Mouse (Mus musculus) gastrocnemius, postnatal 4 days (tissue): Measurements from ENCODE around the gene Ranbp3. TPM values are rescaled to one million over a fixed set of nuclear protein-coding genes. Genes with fewer than 3 reads are reported as not detected.
A peak's percentile ranks its signal among the peaks of the same experiment; 100 is the strongest.

Experiments
- DNase-seq, 2 experiments: peaks; one replicate each; pipeline ENCODE4 v3.0.0; 2021 to 2022; ENCODE audit warnings: low spot score in 2 of 2, mixed read lengths in 2 of 2
- total RNA-seq, 2 experiments: library from RNA; stranded (reverse); gene quantifications; 2 replicates each; pipeline ENCODE4 v1.2.3; 2021

Gene Ranbp3
- total RNA-seq, 2 experiments from 2014 or later, result 58.6 to 59.4 TPM

GRCm38 (mm10) chr17:56669766-56670165, 3.3 kb upstream of the Ranbp3 start:
- no peak for DNase-seq

- DNase-seq, result peak in 1 of 2 experiments; percentile 47
Observed at GRCm38 (mm10) chr17:56673647-56674416, 738 bp downstream of the Ranbp3 start.

DNA sequence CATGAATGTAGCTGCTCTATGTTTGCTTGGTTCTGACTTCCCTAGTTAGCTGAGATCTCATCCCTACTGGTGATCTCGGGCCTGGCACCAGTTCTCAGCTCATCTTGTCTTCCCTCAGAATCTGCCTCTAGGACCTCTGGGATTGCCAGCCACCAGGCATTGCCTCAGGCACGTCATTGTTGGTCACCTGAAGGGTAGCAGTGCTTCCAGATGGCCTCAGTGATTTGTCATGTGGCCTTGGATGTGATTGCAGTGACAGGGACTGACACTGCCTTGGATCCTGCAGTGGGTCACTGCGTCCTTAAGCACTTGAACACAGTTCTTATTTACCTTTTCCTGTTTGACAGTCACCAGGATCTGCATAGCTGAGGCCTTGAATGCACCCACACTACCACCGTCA, 8.7 kb downstream of the Ranbp3 start:
- DNase-seq, result no peak

GRCm38 (mm10) chr17:56682880-56683279, 9.8 kb downstream of the Ranbp3 start:
- no peak for DNase-seq

DNA sequence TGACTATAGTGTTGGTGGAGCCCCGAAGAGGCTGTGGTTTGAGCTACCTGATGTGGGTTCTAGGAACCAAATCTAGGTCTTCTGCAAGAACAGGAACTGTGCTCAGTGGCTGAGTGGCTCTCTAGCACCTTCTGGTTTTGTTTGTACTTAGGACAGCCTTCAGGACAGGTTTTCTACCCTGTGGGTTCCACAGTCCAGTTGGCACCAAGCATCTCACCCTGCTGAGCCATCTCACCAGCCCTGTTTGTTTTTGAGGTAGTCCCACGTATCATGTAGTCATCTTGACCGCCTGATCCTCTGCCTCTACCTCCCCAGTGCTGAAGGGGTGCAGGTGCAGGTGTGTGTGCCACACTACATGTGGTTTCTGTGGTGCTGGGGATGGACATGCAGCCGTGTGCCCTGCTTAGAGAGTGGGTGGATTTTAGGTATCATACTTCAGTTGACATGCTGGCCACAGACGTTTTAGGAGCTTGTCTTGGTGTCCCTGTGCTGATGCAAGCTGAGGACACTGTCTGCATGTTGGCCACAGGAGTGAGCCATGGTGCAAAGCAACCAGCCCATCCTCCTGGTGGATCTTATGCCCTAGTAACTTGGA, 10.5 kb downstream of the Ranbp3 start:
- DNase-seq, result no peak

- no peak for DNase-seq
Observed at GRCm38 (mm10) chr17:56684649-56685048, 11.6 kb downstream of the Ranbp3 start.

GRCm38 (mm10) chr17:56686801-56687200, 13.7 kb downstream of the Ranbp3 start:
- no peak for DNase-seq

- no peak for DNase-seq
Observed at GRCm38 (mm10) chr17:56688045-56688444, 15.0 kb downstream of the Ranbp3 start.

GRCm38 (mm10) chr17:56688689-56689088, 15.6 kb downstream of the Ranbp3 start:
- no peak for DNase-seq

GRCm38 (mm10) chr17:56693395-56693794, 20.3 kb downstream of the Ranbp3 start:
- DNase-seq, result no peak

- DNase-seq, result peak in 1 of 2 experiments; percentile 62
Observed at GRCm38 (mm10) chr17:56693851-56694310, 20.8 kb downstream of the Ranbp3 start.

DNA sequence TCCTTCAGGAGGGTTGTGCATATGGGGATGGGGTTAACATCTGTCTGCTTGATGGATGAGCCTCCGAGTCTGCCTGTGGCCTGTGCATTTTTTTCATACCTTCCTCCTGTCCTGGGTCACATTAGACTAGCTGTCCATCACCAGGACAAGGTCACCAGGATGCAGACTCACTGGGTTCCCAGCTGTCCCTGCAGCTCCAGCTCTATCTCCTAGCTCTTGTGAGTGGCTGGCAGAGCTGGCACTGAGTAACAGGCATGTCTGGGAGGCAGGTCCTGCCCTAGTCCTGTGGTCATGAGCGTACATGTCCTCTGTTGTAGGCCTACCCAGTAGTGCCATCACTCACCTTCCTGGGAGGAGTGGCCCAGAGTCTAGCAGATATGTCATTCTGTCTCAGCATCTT, 27.4 kb downstream of the Ranbp3 start:
- DNase-seq, result no peak

- no peak for DNase-seq
Observed at GRCm38 (mm10) chr17:56703038-56703437, 29.9 kb downstream of the Ranbp3 start.

DNA sequence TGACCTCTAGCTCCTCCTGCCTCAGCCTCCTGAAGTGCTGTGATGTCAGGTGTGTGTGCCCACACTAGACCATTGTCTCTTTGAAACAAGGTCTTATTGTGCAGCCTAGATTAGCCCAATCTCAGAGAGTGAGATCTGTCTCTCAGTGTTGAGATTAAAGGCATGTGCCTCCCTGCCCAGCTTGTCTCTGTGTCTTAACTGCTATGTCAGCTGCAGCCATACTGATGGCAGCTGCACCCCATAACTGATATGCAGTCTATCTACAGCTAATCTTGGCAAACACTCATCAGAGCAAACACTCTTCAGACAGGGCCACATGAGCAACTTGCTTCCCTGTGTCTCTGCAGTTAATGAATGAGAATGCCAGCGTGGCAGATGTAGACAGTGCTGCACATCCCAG, 33.4 kb downstream of the Ranbp3 start:
- DNase-seq, result no peak

DNA sequence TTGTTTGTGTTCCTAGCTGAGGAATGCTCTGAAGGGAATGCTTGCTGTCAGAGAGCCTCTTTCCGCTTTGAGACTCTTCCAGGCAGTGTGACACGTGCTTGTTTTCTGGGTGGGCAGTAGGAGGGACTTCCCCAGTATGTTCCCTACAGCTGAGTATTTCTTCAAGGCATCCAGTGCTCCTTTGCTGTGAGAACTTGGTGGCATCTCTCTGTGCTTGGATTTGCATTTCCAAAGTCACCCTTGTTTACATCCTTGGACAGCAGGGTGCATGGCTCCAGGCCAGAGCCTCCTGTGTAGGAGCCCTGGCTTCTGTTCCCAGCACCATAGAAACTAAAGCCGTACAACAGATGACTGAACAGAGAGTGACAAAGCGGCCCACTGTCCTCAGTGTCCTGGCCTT, 35.6 kb downstream of the Ranbp3 start:
- no peak for DNase-seq

DNA sequence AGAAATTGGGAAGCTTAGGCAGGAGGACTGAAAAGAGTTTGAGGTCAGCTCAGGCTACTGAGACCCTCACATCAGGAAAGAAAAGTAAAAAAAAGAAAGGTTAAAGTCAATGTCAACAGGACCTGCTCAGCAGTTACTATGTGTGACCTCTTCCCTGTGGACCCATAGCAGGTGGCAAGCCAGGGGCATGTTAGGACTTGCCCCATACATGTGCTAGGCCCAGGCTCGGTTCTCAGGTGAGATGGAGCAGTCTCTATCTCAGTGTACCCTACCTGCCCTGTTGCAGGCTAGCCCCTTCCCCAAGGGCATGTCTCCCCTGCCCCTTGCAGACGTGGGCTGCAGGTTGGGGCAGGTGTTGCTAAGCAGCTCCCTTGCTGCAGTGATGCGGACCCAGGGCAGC, 36.6 kb downstream of the Ranbp3 start:
- no peak for DNase-seq

DNA sequence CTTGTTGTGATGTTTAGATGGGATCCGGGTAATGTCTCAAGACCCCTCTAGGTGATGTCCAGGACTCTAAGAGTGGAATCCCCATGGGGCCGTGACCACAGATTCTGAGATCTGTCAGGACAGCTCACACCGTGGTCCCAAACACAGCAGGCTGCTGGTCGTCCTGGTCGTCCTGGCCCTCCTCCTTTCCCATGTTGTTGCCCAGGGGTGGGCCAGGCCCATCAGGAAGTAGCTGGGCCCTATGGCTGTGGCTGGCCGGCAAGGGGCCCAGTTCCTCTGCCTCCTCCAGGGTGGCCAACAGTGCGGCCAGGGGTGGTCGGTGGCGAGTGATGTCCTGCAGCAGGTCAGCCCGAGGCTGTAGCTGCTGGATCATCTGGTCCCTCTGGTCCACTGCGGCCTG, 42.3 kb downstream of the Ranbp3 start:
- no peak for DNase-seq

GRCm38 (mm10) chr17:56715914-56716654, 43.0 kb downstream of the Ranbp3 start:
- DNase-seq, result no peak

GRCm38 (mm10) chr17:56716655-56717362, 43.7 kb downstream of the Ranbp3 start:
- peak; percentile 89 to 95 for DNase-seq

- DNase-seq, result peak; percentile 93 to 98
Observed at GRCm38 (mm10) chr17:56717363-56718058, 44.4 kb downstream of the Ranbp3 start, which contains the start of the genes Ndufa11 and Vmac. Gene Ndufa11 (plus strand): TSS chr17:56717767. Gene Vmac (minus strand): TSS chr17:56718022.

DNA sequence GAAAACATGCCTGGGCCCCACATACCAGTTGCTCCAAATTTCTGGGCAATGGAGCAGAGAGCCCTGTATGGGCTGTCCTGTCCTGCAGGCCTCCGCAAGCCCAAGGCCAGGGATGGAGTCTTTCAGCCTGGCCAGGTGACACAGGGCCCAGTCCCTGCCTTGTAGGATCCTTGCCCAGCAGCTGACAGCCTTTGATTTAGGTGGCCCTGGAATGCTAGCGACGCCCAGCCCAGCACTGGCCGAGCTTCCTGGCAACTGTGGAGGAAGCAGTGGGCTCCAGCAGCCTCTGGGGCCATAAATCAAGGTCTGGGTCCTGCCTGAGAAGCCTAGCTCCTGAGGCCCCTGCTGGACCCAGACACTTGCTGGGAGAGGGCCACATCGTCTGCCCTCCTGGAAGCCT, 49.3 kb downstream of the Ranbp3 start:
- DNase-seq, result no peak
